Mouse (Mus musculus) bone marrow macrophage, adult 2 months (primary cell): ENCODE results near the gene Cirbp.

Experiments used
- CTCF ChIP-seq: IDR thresholded peaks from 2 replicates; pipeline ENCODE4 v1.5.1; 2012; ENCODE audit warnings: low read depth, mild to moderate bottlenecking, low read length, moderate library complexity
- POLR2A ChIP-seq: IDR thresholded peaks from 2 replicates; pipeline ENCODE4 v1.6.1; 2012; ENCODE audit warnings: mild to moderate bottlenecking, low read depth, low read length, borderline replicate concordance

GRCm38 (mm10) chr10:80171252-80171651 is 5.5 kb downstream of the Cirbp start:
- TF ChIP-seq CTCF (no peak), POLR2A (no peak)
